Mouse (Mus musculus) T-cell, adult 2 months (primary cell): ENCODE data around the gene Zfp428.

ENCODE experiments used
- DNase-seq: peaks from one replicate; pipeline ENCODE4 v3.0.0; 2022; ENCODE audit warnings: low spot score

The Zfp428 gene

DNA sequence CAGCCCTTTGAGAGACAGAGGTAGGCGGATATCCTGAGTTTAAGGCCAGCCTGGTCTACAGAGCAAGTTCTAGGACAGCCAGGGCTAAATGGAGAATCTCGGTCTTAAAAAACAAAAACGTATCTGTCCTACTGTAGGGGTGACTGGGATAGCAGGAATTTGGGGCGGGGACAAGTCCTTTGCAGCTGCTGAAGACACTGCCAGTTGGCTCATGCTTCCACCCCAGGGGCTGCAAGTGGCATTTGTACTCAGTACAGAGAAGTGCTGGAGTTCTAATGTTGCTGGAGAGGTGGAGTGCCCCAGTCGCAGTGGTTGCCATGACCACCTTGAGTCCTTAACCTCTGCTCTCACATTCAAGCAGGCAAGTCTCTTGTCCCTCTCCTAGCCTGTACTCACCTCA, 16.0 kb downstream of the Zfp428 start:
- no peak for DNase-seq

GRCm38 (mm10) chr7:24523723-24524122, 16.9 kb downstream of the Zfp428 start:
- no peak for DNase-seq

DNA sequence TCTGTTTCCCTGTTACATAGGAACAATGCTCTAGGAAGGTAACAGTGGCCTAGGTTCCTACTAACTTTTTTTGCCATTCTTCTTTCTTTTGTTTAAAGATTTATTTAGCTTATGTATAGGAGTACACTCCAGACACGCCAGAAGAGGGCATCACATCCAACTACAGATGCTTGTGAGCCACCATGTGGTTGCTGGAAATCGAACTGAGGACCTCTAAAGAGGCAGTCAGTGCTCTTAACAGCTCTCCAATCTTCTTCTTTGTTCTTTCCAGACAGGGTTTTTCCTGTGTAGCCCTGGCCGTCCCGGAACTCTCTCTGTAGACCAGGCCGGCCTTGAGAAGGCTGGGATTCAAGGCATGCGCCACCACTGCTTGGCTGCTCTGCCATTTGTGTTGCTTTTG, 18.2 kb downstream of the Zfp428 start:
- DNase-seq: no peak

DNA sequence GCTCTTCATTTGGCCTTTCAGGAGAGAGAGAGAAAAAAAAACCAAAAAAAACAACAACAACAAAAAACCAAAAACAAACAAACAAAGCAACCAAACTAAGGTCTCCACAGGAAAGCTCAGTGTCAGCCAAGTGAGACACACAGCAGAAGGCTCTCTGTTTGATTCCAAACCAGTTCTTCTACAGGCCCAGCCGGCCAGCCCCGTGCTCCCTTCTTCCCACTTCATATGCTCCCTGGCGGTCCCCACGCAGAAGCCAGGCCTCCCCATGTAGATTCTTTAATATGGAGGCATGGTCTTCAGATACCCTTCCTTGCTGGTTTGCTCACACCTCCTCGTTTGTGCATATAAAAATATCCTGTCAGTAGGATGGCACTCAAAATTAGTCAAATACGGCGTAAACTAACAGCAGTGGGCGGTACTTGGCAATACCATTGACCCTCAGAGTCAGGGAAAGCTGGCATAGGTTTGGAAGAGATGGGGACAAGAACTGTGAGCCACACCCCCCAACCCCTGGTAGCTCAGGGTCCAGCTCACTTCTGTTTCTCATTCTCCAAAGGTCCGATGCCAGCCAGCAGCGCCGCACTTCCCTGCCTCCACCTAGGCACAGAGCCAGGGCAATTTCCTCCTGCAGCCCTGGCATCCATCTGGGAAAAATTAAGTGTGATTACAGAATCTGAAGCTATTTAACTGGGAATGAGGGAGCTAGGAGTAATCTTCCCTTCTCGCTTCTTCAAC, 19.0 kb downstream of the Zfp428 start:
- DNase-seq: no peak

GRCm38 (mm10) chr7:24528861-24529260, 22.1 kb downstream of the Zfp428 start:
- no peak for DNase-seq

- no peak for DNase-seq
These were observed 22.8 kb downstream of the Zfp428 start for GRCm38 (mm10) chr7:24529580-24529979.

DNA sequence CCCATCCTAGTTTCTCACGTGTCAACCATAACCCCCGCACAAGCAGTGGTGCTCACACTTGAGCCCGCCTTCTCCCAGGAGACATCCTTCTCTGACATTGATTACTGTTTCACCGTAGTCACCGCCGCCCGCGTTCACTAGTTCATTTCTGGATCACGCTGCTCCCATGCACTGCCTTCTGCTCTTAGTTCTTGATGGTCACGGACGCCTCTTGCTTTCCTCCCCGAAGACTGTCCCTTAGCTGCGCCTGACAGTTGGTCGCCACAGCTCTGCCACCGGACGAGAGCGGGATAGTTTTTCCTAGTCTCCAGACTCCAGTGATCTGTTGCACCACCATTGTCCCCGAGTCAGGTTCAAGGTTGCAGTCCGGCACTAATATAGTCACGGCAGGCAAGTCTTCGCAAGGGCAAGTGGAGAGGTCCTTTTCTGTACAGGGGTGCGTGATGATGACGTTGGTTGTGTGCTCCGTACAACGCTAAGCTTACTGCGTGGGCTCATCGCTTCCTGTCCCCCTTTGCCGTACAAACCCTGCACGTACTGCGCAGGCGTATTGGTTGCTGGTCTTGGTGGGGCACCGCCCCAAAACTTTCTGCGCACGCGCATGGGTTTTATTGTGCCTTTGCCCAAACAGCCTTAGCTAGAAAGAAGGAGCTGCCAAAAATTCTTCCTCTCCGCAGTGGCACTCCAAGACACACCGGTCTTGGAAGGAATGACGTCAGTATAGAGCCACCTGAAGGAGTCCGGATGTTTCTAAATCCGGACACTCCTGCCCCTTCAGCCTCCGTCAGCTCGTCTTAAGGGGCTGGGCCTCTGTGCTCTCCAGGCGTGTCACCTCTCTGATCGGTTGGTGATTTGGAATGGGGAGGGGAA, 23.5 kb downstream of the Zfp428 start, which contains the start of gene Irgq:
Gene Irgq (plus strand): TSS at position 628 of the 870 bp plus-strand sequence.
- DNase-seq: peak; percentile 99

DNA sequence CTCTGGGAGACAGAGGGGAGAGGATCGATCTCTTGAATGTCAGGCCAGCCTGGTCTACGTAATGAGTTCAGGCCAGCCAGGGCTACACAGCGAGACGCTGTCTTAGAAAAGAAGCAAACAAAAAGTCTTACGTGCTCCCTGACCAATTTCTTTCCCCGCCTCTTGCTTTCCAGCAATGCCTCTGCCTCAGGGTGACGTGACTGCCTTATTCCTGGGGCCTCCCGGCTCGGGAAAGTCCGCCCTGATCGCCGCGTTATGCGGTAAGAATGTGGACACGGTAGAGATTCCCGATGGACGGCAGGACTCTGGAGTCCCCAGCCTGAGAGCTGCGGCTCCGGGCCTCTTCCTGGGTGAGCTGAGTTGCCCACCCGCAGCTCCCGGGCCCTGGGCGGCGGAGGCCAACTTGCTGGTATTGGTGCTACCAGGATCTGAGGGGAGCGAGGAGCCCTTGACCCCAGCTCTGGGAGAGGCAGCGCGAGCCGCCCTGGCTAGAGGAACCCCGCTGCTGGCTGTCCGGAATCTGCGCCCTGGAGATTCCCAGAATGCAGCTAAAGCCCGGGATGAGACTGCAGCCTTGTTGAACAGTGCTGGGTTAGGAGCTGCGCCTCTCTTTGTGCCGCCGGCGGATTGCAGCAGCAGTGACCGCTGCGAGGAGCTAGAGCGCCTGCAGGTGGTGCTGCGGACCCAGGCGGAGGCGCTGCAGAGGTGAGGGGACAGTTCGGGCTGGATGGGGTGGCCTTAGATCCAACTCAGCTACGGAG, 24.6 kb downstream of the Zfp428 start:
- DNase-seq: peak; percentile 63

DNA sequence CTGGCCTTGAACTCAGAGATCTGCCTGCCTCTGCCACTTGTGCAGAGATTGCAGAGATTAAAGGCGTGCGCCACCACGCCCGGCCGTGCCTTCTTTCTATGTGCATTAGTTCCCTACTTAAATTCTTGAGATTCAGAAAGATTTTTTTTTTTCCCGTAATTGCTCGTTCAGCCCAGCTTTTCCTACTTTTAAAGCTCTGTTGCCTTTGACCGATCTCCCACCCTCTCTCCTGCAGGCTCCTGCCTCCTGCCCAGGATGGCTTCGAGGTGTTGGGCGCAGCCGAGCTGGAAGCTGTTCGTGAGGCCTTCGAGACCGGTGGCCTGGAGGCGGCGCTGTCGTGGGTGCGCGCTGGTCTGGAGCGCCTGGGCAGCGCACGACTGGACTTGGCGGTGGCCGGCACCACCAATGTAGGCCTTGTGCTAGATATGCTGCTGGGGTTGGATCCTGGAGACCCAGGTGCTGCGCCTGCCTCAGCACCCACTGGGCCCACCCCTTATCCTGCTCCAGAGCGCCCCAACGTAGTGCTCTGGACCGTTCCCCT, 26.3 kb downstream of the Zfp428 start:
- no peak for DNase-seq

GRCm38 (mm10) chr7:24533806-24534205, 27.0 kb downstream of the Zfp428 start:
- no peak for DNase-seq

GRCm38 (mm10) chr7:24534301-24534700, 27.5 kb downstream of the Zfp428 start:
- DNase-seq: no peak

DNA sequence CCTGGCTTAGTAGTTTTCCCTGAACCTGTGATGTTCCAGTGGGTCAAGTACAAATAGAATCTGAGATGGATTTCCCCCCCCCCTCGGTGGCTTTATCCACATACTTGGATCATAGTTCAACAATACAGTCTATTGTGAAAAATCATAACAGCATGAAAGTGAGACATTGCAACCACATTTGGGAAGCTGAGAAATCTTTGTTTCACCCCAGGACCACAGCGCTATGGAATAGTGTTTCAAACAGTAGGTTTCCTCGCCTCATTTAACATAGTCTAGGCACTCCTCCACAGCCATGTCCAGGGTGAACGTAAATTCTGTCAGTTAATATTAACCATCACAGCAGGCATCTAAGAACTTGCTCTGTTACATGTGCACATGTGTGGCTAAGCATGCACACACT, 30.3 kb downstream of the Zfp428 start:
- no peak for DNase-seq

- no peak for DNase-seq
These were observed 30.8 kb downstream of the Zfp428 start for GRCm38 (mm10) chr7:24537591-24537990.

- DNase-seq: no peak
These were observed 31.3 kb downstream of the Zfp428 start for GRCm38 (mm10) chr7:24538154-24538553.

- DNase-seq: no peak
These were observed 31.9 kb downstream of the Zfp428 start for GRCm38 (mm10) chr7:24538701-24539100.

DNA sequence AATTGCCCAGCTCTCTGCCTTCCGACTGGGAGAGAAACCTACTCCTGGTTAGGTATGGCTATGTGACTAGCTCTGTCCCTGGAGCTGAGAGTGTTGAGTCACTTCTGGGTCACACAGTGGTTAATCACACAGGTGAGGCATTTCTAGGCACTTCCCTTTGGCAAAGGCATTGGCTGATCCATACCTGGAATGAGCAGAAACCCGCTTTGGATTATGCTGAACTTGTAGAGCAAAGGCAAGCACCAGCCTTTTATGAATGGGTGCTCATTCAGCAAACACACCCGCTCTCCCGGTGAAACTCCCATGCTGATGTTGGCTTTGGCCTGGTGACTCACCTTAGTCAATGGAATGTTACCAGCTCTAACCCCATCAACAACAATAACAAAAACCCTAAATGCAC, 32.9 kb downstream of the Zfp428 start:
- DNase-seq: no peak

GRCm38 (mm10) chr7:24544506-24544905, 37.7 kb downstream of the Zfp428 start:
- no peak for DNase-seq

- DNase-seq: no peak
These were observed 39.3 kb downstream of the Zfp428 start, which contains the start of the genes Pinlyp and Xrcc1 for GRCm38 (mm10) chr7:24546068-24546614. Gene Pinlyp (minus strand): TSS chr7:24546118. Gene Xrcc1 (plus strand): TSS chr7:24546289.

- peak; percentile 99 for DNase-seq
These were observed 40.0 kb downstream of the Zfp428 start for GRCm38 (mm10) chr7:24546634-24547389.

DNA sequence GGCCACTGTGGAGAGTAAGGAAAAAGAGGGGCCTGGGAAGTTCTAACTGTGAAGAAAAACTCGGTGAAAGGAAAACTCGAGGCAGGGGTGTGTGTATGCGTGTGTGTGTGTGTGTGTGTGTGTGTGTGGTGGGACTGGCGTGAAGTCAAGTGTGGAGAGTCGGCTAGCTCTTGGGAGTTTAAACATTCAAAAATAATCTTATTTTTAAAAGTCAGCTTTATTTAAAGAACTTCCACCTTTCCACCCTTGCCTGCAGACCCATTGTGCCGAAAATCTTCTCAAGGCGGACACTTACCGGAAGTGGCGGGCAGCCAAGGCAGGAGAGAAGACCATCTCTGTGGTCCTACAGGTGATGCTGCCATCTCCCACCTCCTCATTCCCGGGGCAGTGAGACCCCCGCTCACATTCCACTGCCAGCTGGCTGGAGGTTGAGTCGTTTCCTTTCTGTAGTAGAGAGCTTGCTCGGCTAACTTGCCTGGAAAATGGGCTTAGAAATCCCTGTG, 40.8 kb downstream of the Zfp428 start:
- no peak for DNase-seq
